Mouse (Mus musculus): ENCODE data around the gene Lrrc1. TPM values are rescaled to one million over a fixed set of nuclear protein-coding genes. Genes with fewer than 3 reads are reported as not detected.

Lrrc1 gene
- total RNA-seq, 2 experiments from 2014 or later = 6.8 to 8.1 TPM

- peak in 1 of 2 experiments; percentile 20 for DNase-seq (ENCODE audit: extremely low spot score in 1 of 2, low spot score in 1 of 2)
Observed at GRCm38 (mm10) chr9:77469791-77470607, 74.7 kb downstream of the Lrrc1 start.

- no peak for DNase-seq (ENCODE audit: extremely low spot score in 1 of 2, low spot score in 1 of 2)
Observed at GRCm38 (mm10) chr9:77466926-77467325, 77.7 kb downstream of the Lrrc1 start.

- no peak for DNase-seq (ENCODE audit: extremely low spot score in 1 of 2, low spot score in 1 of 2)
Observed at GRCm38 (mm10) chr9:77465401-77465800, 79.3 kb downstream of the Lrrc1 start.

GRCm38 (mm10) chr9:77463861-77464260 is 80.8 kb downstream of the Lrrc1 start:
- no peak for DNase-seq (ENCODE audit: extremely low spot score in 1 of 2, low spot score in 1 of 2)

GRCm38 (mm10) chr9:77463195-77463594 is 81.5 kb downstream of the Lrrc1 start:
- no peak for DNase-seq (ENCODE audit: extremely low spot score in 1 of 2, low spot score in 1 of 2)

GRCm38 (mm10) chr9:77461371-77461915 is 83.2 kb downstream of the Lrrc1 start:
- DNase-seq (ENCODE audit: extremely low spot score in 1 of 2, low spot score in 1 of 2) = no peak

- DNase-seq (ENCODE audit: extremely low spot score in 1 of 2, low spot score in 1 of 2) = no peak
Observed at GRCm38 (mm10) chr9:77460408-77460807, 84.3 kb downstream of the Lrrc1 start.

GRCm38 (mm10) chr9:77459365-77459764 is 85.3 kb downstream of the Lrrc1 start:
- no peak for DNase-seq (ENCODE audit: extremely low spot score in 1 of 2, low spot score in 1 of 2)

GRCm38 (mm10) chr9:77456169-77456826 is 88.4 kb downstream of the Lrrc1 start:
- DNase-seq (ENCODE audit: extremely low spot score in 1 of 2, low spot score in 1 of 2) = no peak

GRCm38 (mm10) chr9:77455439-77456168 is 89.1 kb downstream of the Lrrc1 start:
- DNase-seq (ENCODE audit: extremely low spot score in 1 of 2, low spot score in 1 of 2) = no peak

- no peak for DNase-seq (ENCODE audit: extremely low spot score in 1 of 2, low spot score in 1 of 2)
Observed at GRCm38 (mm10) chr9:77452046-77452807, 92.4 kb downstream of the Lrrc1 start.

GRCm38 (mm10) chr9:77450447-77450846 is 94.2 kb downstream of the Lrrc1 start:
- no peak for DNase-seq (ENCODE audit: extremely low spot score in 1 of 2, low spot score in 1 of 2)

- DNase-seq (ENCODE audit: extremely low spot score in 1 of 2, low spot score in 1 of 2) = no peak
Observed at GRCm38 (mm10) chr9:77444876-77445275, 99.8 kb downstream of the Lrrc1 start.

GRCm38 (mm10) chr9:77439371-77439770 is 105.3 kb downstream of the Lrrc1 start:
- DNase-seq (ENCODE audit: extremely low spot score in 1 of 2, low spot score in 1 of 2) = no peak

- DNase-seq (ENCODE audit: extremely low spot score in 1 of 2, low spot score in 1 of 2) = no peak
Observed at GRCm38 (mm10) chr9:77438836-77439271, 105.8 kb downstream of the Lrrc1 start.

- DNase-seq (ENCODE audit: extremely low spot score in 1 of 2, low spot score in 1 of 2) = no peak
Observed at GRCm38 (mm10) chr9:77437131-77437530, 107.5 kb downstream of the Lrrc1 start.

GRCm38 (mm10) chr9:77434965-77435364 is 109.7 kb downstream of the Lrrc1 start:
- DNase-seq (ENCODE audit: extremely low spot score in 1 of 2, low spot score in 1 of 2) = no peak

- no peak for DNase-seq (ENCODE audit: extremely low spot score in 1 of 2, low spot score in 1 of 2)
Observed at GRCm38 (mm10) chr9:77433476-77433875, 111.2 kb downstream of the Lrrc1 start.

- no peak for DNase-seq (ENCODE audit: extremely low spot score in 1 of 2, low spot score in 1 of 2)
Observed at GRCm38 (mm10) chr9:77432030-77432429, 112.6 kb downstream of the Lrrc1 start.

Data from layer of hippocampus, postnatal 25 days (tissue).